Mouse (Mus musculus) bone marrow, adult 2 months (tissue): ENCODE measurements around the gene Plet1. TPM values are rescaled to one million over a fixed set of nuclear protein-coding genes. Genes with fewer than 3 reads are reported as not detected.

Experiments
- H3K27ac ChIP-seq: fragments of 200-500 bp; 2 replicates; pipeline ENCODE4 v1.5.1; 2012; ENCODE audit warnings: low read depth, mild to moderate bottlenecking, control low read depth, inconsistent platforms, low read length; ENCODE audit not compliant: control insufficient read depth, poor library complexity, insufficient read depth
- H3K4me1 ChIP-seq: fragments of 200-500 bp; 2 replicates; pipeline ENCODE4 v1.6.1; 2011; ENCODE audit warnings: low read length; ENCODE audit not compliant: control insufficient read depth, insufficient read depth
- H3K4me3 ChIP-seq: fragments of 200-500 bp; replicated peaks from 2 replicates; pipeline ENCODE3; 2011; ENCODE audit warnings: mild to moderate bottlenecking, low read depth, low read length, control low read depth; ENCODE audit not compliant: control insufficient read depth
- CTCF ChIP-seq: fragments of 200-500 bp; IDR thresholded peaks from 2 replicates; pipeline ENCODE4 v1.5.1; 2011; ENCODE audit warnings: low read length, control low read depth; ENCODE audit not compliant: control insufficient read depth, insufficient read depth
- POLR2A ChIP-seq: fragments of 200-500 bp; IDR thresholded peaks from 2 replicates; pipeline ENCODE4 v1.6.1; 2011; ENCODE audit warnings: low read depth, mild to moderate bottlenecking, control low read depth, low read length, borderline replicate concordance; ENCODE audit not compliant: control insufficient read depth
- WGBS: fragments of 180-500 bp; shearing (Covaris S2); methylation state at CpG from one replicate; pipeline ENCODE4 v1.1.7; 2018; 5-methylcytosine and 5-hydroxymethylcytosine counted together
- polyA plus RNA-seq: library from polyadenylated mRNA; stranded (reverse); fragments of >200 nt; gene quantifications from 2 replicates; pipeline ENCODE4 v1.2.4, GENCODE M21; 2011; ENCODE audit warnings: low replicate concordance; ENCODE audit not compliant: missing spikeins, insufficient read depth, insufficient read length

Plet1 gene
- polyA plus RNA-seq, 1 experiment, result 1.5 TPM

DNA sequence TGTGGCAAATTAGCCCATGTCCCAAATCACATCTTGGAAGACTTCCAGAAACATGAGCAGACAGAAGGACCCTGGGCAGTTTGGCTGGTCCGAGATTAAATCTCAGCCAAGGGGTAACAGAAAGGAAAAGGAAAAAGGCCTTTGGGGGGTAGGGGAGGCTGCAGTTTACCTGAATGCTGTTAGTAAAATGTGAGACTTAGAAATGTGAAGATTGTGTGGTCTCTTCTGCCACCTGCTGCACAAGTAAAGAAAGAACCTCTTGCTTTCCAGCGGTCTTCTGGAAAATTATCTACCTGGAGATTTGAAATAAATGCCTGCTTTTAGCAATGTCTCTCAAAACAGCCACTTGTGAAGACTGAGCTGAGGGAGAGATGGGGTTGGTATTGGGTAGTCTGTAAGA, 36.6 kb downstream of the Plet1 start:
- H3K4me1 ChIP-seq, result peaks cover 2% of the 10 kb centered on the region
- H3K4me3 ChIP-seq, result no peak overlapping the region
- TF ChIP-seq POLR2A (no peak), CTCF (no peak)
- no peak overlapping the region for H3K27ac ChIP-seq
- WGBS, result 13% methylated on average over 2 of the region's 2 CpGs

DNA sequence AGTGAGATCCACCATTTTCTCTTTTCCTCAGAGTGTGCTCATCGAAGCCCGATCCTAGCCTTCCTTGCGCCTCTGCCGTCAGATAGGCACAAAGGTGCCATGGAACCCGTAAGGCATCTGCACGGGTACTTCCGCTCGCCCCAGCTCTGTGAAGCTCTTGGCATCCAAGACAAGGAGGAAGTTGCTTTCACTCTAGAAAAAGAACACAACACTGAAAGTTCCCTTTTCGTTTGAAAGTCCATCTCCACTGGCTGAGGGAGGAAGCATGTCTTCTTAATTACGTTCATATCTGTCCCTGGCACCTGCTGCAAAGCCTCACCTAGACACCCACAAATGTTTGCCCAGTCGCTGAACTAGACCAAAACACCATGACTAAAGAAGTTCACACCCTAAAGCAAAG, 39.0 kb downstream of the Plet1 start:
- Histone ChIP-seq H3K4me1 (no peaks in the 10 kb centered on the region; the same call in 1 of the 2 replicates), H3K4me3 (peak overlapping the region; percentile 20), H3K27ac (peak overlapping the region; percentile 82)
- 0 out of 2 replicates have a peak, but pooled peaks have one; percentile 44 for TF ChIP-seq POLR2A
- no peak for TF ChIP-seq CTCF
- 0% methylated on average over 11 of the region's 11 CpGs for WGBS

DNA sequence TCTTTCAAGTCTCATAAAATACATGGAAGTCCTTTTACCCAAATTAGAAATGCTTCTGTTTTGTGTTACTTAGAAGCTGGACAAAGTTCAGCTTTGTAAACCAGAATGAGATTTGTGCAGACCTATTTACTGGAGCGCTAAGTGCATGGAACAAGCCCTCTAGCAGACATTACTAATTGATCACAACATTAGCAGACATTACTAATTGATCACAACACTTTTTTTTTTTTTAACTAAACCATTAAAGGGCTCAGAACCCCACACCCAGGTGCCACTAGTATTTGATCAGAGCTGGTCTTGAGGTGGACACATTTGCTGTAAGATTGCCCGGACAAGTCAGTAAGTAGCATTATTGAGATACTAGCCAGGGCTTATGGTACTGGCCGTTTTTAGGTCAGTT, 39.5 kb downstream of the Plet1 start:
- no peak overlapping the region; the same call in 1 of the 2 replicates for H3K27ac ChIP-seq
- no peak overlapping the region for H3K4me3 ChIP-seq

DNA sequence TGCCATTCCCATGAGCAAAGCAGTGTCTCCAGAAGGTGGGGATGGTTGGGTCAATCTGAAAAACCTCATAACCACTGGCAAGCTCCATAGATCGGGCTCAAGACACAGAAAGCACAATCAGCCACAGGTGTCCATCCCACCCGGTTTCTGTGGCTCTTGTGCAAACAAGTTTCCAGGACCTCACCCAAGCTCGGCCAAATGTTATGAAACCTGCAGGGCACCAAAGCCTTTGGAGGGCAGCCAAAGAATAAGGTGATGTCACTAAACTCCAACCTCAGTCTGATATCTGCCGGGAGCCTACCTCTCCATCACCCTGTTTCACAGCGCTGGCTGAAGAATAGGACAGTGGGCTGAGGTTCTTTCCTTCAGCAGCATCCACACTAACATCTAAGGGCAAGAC, 41.6 kb downstream of the Plet1 start:
- no peak for TF ChIP-seq CTCF
- no peak for TF ChIP-seq POLR2A
- WGBS, result 29% methylated on average over 5 of the region's 5 CpGs
- Histone ChIP-seq H3K4me3 (no peak overlapping the region), H3K27ac (no peak overlapping the region), H3K4me1 (no peaks in the 10 kb centered on the region; the same call in 1 of the 2 replicates)

More for the DNA sequence above, 39.5 kb downstream of the Plet1 start:
- WGBS, result 50% methylated on average over 3 of the region's 3 CpGs
- no peaks in the 10 kb centered on the region; the same call in 1 of the 2 replicates for H3K4me1 ChIP-seq
- TF ChIP-seq POLR2A (no peak), CTCF (no peak)

DNA sequence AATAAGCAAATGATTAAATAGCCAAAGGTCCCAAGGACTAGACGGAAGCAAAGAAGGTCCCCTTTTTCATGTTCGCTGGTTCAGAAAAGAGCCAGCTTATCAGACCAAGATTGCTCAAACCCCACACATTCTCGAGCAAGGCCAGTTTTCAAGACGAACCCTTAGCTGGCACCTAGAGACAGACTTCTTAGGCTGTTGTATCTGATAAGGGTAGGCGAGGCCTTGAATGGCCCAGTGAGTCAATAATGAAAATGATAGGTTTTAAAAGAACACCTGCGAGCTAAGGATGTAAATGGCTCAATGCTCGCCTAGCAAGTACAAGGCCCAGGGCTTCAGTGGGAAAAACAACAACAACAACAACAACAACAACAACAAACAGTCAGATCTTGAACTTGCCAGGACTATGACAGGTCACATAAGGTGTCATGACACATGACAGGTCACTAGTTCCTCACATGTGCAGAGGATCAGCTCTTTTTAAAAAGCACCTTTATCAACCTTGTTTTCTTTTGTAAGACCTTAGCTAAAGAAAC, 42.3 kb downstream of the Plet1 start:
- no peaks in the 10 kb centered on the region; the same call in 1 of the 2 replicates for H3K4me1 ChIP-seq
- H3K4me3 ChIP-seq, result no peak overlapping the region
- TF ChIP-seq POLR2A (no peak), CTCF (no peak)
- WGBS, result 48% methylated on average over 7 of the region's 7 CpGs
- no peak overlapping the region for H3K27ac ChIP-seq

DNA sequence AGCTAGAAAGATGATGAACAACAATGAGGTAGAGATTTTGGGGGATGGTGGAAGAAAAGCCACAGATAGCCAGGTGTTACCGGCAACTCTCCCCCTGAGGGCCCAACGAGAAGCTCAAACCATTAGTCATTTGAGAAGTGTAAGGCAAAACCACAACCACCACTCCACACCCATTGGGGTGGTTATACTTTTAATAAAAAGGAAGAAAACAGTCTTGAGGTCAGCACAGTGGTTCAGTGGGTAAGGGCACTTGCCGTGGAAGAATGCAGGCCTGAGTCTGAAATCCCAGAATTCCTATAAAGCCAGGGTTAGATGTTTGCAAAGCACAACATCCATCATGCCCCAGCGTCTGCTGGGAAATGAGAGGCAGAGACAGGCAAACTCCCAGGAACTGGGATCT, 43.0 kb downstream of the Plet1 start:
- Histone ChIP-seq H3K4me3 (no peak overlapping the region), H3K27ac (no peak overlapping the region), H3K4me1 (no peaks in the 10 kb centered on the region; the same call in 1 of the 2 replicates)
- WGBS, result 13% methylated on average over 4 of the region's 4 CpGs
- TF ChIP-seq POLR2A (no peak), CTCF (no peak)

DNA sequence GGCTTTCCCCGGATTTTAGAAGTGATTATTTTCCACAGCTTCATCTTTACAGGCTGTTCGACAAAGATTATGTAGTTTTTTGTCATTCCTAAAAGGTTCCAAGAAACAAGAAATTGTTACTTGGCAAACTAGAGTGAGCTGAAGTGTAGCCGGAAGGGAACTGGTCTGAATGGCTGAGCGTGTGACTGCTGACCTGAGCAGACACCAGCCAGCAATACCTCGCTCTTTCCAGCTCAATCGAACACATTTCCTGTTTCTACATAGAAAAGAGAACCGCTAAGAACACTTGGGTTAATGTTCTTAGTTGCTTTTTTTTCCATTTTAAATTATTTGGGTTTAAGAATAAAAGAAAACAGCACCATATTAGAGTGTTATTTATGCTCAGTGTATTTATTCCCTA, 45.8 kb downstream of the Plet1 start:
- no peak overlapping the region for H3K4me3 ChIP-seq
- H3K4me1 ChIP-seq, result no peaks in the 10 kb centered on the region; the same call in 1 of the 2 replicates
- no peak overlapping the region for H3K27ac ChIP-seq
- 10% methylated on average over 7 of the region's 7 CpGs for WGBS
- TF ChIP-seq POLR2A (no peak), CTCF (no peak)

DNA sequence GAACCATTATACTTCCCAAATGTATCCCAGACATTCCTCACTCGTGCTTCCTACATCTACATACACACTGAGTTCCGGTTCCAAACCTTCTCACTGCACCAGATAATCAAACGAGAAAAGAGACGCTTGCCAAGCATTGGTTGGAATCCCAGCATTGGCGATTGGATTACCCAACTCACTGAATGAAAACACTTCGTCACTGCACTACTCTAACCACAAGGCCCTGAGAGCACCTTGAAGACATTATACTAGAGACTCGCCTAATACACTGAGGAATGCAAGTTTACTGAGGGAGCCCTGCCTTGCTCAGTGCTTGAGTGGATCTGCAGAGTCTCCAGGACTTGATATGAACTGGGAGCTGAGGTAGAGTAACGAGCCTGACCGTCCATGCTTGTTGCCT, 48.1 kb downstream of the Plet1 start:
- H3K4me1 ChIP-seq, result no peaks in the 10 kb centered on the region; the same call in 1 of the 2 replicates
- no peak for TF ChIP-seq CTCF
- no peak for TF ChIP-seq POLR2A

More for the DNA sequence above, 48.1 kb downstream of the Plet1 start:
- H3K4me3 ChIP-seq, result no peak overlapping the region
- WGBS, result 72% methylated on average over 9 of the region's 9 CpGs
- H3K27ac ChIP-seq, result no peak overlapping the region
